Mouse (Mus musculus) mouse trophoblast stem cell (cell line): ENCODE data around the gene Orm2.
"Not testable (repeated sequence)": the region's sequence is repeated elsewhere in the genome, so short reads cannot be mapped to it uniquely, and the experiment has no call there.

Experiments used
- in situ Hi-C, 2 experiments: fragments of 300-500 bp; cut with MseI, MboI; formaldehyde crosslinking; loops; 2 replicates in 1 of 2; 3 replicates in 1 of 2; pipeline ENCODE4 v1.15.1; 2025

The Orm2 gene

GRCm38 (mm10) chr4:63362150-63362549 lies at the start of gene Orm2:
Orm2 (plus strand) TSS chr4:63362449.
- in situ Hi-C loops = no loop called here

GRCm38 (mm10) chr4:63314063-63314462 lies 48.2 kb upstream of the Orm2 start:
- in situ Hi-C loops = loop anchor here in 1 of 2 experiments (5.0 kb wide), 1 partner anchor 157 kb away; no protein-coding TSS in a partner anchor

GRCm38 (mm10) chr4:63316076-63316746 lies 46.0 kb upstream of the Orm2 start:
- in situ Hi-C loops = no loop called here

- in situ Hi-C loops = not testable (repeated sequence)
These were observed 42.7 kb upstream of the Orm2 start for GRCm38 (mm10) chr4:63319566-63319965.

- in situ Hi-C loops = no loop called here
These were observed 38.9 kb upstream of the Orm2 start for GRCm38 (mm10) chr4:63323275-63323815.

- in situ Hi-C loops = no loop called here
These were observed 28.8 kb upstream of the Orm2 start for GRCm38 (mm10) chr4:63333403-63333802.

GRCm38 (mm10) chr4:63338414-63339076 lies 23.7 kb upstream of the Orm2 start:
- in situ Hi-C loops = no loop called here

GRCm38 (mm10) chr4:63342491-63342890 lies 19.8 kb upstream of the Orm2 start:
- in situ Hi-C loops = no loop called here

GRCm38 (mm10) chr4:63343608-63344007 lies 18.6 kb upstream of the Orm2 start:
- in situ Hi-C loops = no loop called here

GRCm38 (mm10) chr4:63344295-63344694 lies 18.0 kb upstream of the Orm2 start, which contains the start of gene Orm1:
Orm1 (plus strand) TSS chr4:63344560.
- in situ Hi-C loops = no loop called here

GRCm38 (mm10) chr4:63345261-63345660 lies 17.0 kb upstream of the Orm2 start:
- in situ Hi-C loops = no loop called here

- in situ Hi-C loops = no loop called here
These were observed 15.6 kb upstream of the Orm2 start for GRCm38 (mm10) chr4:63346659-63347058.

- in situ Hi-C loops = no loop called here
These were observed 13.7 kb upstream of the Orm2 start for GRCm38 (mm10) chr4:63348524-63348923.

GRCm38 (mm10) chr4:63355877-63356665 lies 6.2 kb upstream of the Orm2 start, which contains the start of gene Orm3:
Orm3 (plus strand) TSS chr4:63356162.
- in situ Hi-C loops = no loop called here

- in situ Hi-C loops = no loop called here
These were observed 5.2 kb upstream of the Orm2 start for GRCm38 (mm10) chr4:63356981-63357570.

- in situ Hi-C loops = no loop called here
These were observed 2.4 kb upstream of the Orm2 start for GRCm38 (mm10) chr4:63359861-63360260.

GRCm38 (mm10) chr4:63368577-63368976 lies 6.3 kb downstream of the Orm2 start:
- in situ Hi-C loops = no loop called here

- in situ Hi-C loops = no loop called here
These were observed 8.6 kb downstream of the Orm2 start for GRCm38 (mm10) chr4:63370897-63371296.

GRCm38 (mm10) chr4:63371890-63372289 lies 9.6 kb downstream of the Orm2 start:
- in situ Hi-C loops = no loop called here

GRCm38 (mm10) chr4:63373404-63373803 lies 11.2 kb downstream of the Orm2 start:
- in situ Hi-C loops = no loop called here

- in situ Hi-C loops = no loop called here
These were observed 12.1 kb downstream of the Orm2 start for GRCm38 (mm10) chr4:63374331-63374730.

GRCm38 (mm10) chr4:63375367-63375766 lies 13.1 kb downstream of the Orm2 start:
- in situ Hi-C loops = no loop called here
